Mouse (Mus musculus): ENCODE data around the gene P2rx5.

DNA sequence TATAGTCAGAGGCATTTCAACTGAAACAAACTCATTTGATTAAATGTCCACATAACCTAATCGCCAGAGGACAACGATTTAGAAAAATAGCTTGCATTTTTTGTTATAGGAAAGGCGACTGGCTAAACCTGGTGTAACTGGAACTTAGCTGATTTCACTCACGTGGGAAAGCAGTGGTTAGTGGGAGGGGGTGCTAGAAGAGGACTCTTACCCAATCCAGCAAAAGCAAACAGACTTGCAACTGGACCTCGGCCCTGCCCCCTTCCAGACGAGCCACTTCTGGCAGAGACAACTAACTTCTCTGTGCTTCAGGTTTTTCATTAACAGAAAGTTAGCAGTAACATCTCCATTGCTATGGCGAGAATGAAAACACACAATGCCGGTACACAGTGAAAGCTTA lies 15.4 kb downstream of the P2rx5 start:
- no peak for TF ChIP-seq CTCF (IDR thresholded peaks at IDR 0.05)
- TF ChIP-seq EP300 (IDR thresholded peaks at IDR 0.05), result peak; percentile 83

Data from lung, postnatal 0 days (tissue).